Mouse (Mus musculus): ENCODE measurements at regions not wholly inside any gene's neighbourhood (a gene's known extent, or its start where the extent isn't known, plus 50 kb on each side); places are given as distances from the start of the nearest gene placed in this dataset.

- peak; percentile 7 for DNase-seq (ENCODE audit: low read depth, low spot score)
These were observed 57.8 kb upstream of the Chchd3 start for GRCm38 (mm10) chr6:33117877-33118276.

GRCm38 (mm10) chr6:33120581-33120980 lies 60.5 kb upstream of the Chchd3 start:
- no peak for DNase-seq (ENCODE audit: low read depth, low spot score)

GRCm38 (mm10) chr6:33126574-33126973 lies 66.5 kb upstream of the Chchd3 start:
- peak; percentile 82 for DNase-seq (ENCODE audit: low read depth, low spot score)

- no peak for DNase-seq (ENCODE audit: low read depth, low spot score)
These were observed 76.8 kb upstream of the Chchd3 start for GRCm38 (mm10) chr6:33136906-33137305.

- DNase-seq (ENCODE audit: low read depth, low spot score): no peak
These were observed 77.8 kb upstream of the Chchd3 start for GRCm38 (mm10) chr6:33137823-33138222.

- no peak for DNase-seq (ENCODE audit: low read depth, low spot score)
These were observed 82.4 kb upstream of the Exoc4 start for GRCm38 (mm10) chr6:33166479-33166878.

GRCm38 (mm10) chr6:33173606-33174005 lies 75.3 kb upstream of the Exoc4 start:
- DNase-seq (ENCODE audit: low read depth, low spot score): no peak

GRCm38 (mm10) chr6:33174616-33175015 lies 74.3 kb upstream of the Exoc4 start:
- peak; percentile 30 for DNase-seq (ENCODE audit: low read depth, low spot score)

GRCm38 (mm10) chr6:33189521-33190246 lies 59.2 kb upstream of the Exoc4 start:
- no peak for DNase-seq (ENCODE audit: low read depth, low spot score)

GRCm38 (mm10) chr6:33193823-33194222 lies 55.1 kb upstream of the Exoc4 start:
- DNase-seq (ENCODE audit: low read depth, low spot score): no peak

Data from A20 (cell line).